Mouse (Mus musculus) cerebellum, adult 2 months (tissue): ENCODE measurements around the gene Ehmt2.

ENCODE experiments used
- CTCF ChIP-seq: fragments of 200-500 bp; IDR thresholded peaks from 2 replicates; pipeline ENCODE4 v1.5.1; 2011; ENCODE audit warnings: low read depth, mild to moderate bottlenecking, control low read depth, low read length, moderate library complexity, borderline replicate concordance; ENCODE audit not compliant: insufficient read depth
- POLR2A ChIP-seq: fragments of 200-500 bp; IDR thresholded peaks from 2 replicates; pipeline ENCODE4 v1.6.1; 2011; ENCODE audit warnings: low read length, control low read depth, borderline replicate concordance; ENCODE audit not compliant: insufficient read depth

GRCm38 (mm10) chr17:34962125-34962524 is 63.9 kb downstream of the Ehmt2 start:
- TF ChIP-seq POLR2A = no peak
- TF ChIP-seq CTCF = no peak
